ENCODE assay signal across 10 mouse cellular contexts in the genomic region with DNA sequence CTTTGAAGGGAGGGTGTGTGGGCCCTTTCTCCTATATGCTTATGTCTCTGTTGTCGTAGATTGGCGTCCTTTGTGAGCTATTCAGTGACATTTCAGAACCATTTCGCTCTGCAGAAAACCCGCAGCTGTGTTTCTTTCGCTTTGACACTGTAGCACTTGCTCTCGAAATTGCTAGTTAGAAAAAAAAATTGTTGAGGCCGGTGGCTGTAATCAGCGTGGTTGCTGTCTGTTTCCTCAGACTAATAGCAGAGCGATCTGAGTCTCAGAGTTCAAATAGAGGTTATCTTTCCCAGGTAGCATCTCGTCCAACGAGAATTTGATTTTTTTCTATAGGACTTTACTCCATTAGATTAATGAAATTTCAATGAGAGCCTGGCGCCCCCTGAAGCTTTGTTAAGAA.
DNase-seq lines count a peak whose midpoint lies in the region; ATAC-seq and TF ChIP-seq lines count a peak whose summit lies in the region.
"Had no signal": no experiment of that assay in that cellular context is flagged by ENCODE, and none has a peak within 500 bp of the region (broad histone marks: within the 10 kb centered on the region; RNA-seq: fewer than 3 reads in every experiment).

No protein-coding gene starts in this region.

- no peak for TF ChIP-seq CTCF in lung, postnatal 0 days (IDR thresholded peaks at IDR 0.05)

- peaks cover 8% of the 10 kb centered on the region; the same call in 1 of the 2 replicates for H3K4me1 ChIP-seq in lung, embryonic 15.5 days
- H3K4me1 ChIP-seq in lung, postnatal 0 days (ENCODE audit: insufficient read depth, low read depth, low read length) = no peaks in the 10 kb centered on the region
- H3K4me1 ChIP-seq in liver, embryonic 16.5 days (ENCODE audit: control insufficient read depth, low read depth, low read length) = no peaks in the 10 kb centered on the region
- H3K4me1 ChIP-seq: limb, embryonic 15.5 days had no signal

- TF ChIP-seq EP300 in lung, postnatal 0 days (IDR thresholded peaks at IDR 0.05) = no peak

- intact Hi-C loops in heart, postnatal 14 days (cut with DNase I) = no loop called here

- DNase-seq in heart, adult 11 months = peak; percentile 54
- DNase-seq in heart, postnatal 14 days = no peak
- DNase-seq in lung, postnatal 0 days (ENCODE audit: low spot score) = no peak
- no peak for DNase-seq in retina, embryonic 14.5 days (ENCODE audit: low spot score)
- DNase-seq in yolk sac, embryonic 10.5 days (ENCODE audit: low spot score) = no peak
- no peak for DNase-seq in ovary, adult 18-20 months (ENCODE audit: low spot score)
- DNase-seq: cerebellum, adult 18-20 months had no signal

- H3K4me2 ChIP-seq in lung, embryonic 15.5 days = peak overlapping the region; percentile 38
- no peak overlapping the region for H3K4me2 ChIP-seq in lung, postnatal 0 days (replicated peaks; ENCODE audit: low read depth, low read length)
- peak overlapping the region; percentile 13; the same call in 1 of the 2 replicates for H3K4me2 ChIP-seq in liver, embryonic 16.5 days (ENCODE audit: low read depth, low read length)
- H3K4me2 ChIP-seq: limb, embryonic 15.5 days had no signal

- H3K36me3 ChIP-seq in lung, embryonic 15.5 days = no peaks in the 10 kb centered on the region
- H3K36me3 ChIP-seq in lung, postnatal 0 days (ENCODE audit: insufficient read depth, low read length) = no peaks in the 10 kb centered on the region
- no peaks in the 10 kb centered on the region for H3K36me3 ChIP-seq in liver, embryonic 16.5 days (ENCODE audit: control insufficient read depth, insufficient read depth)
- H3K36me3 ChIP-seq: limb, embryonic 15.5 days had no signal

- no peak overlapping the region for H3K4me3 ChIP-seq in lung, embryonic 15.5 days
- H3K4me3 ChIP-seq in lung, postnatal 0 days (ENCODE audit: low read depth, low read length) = no peak overlapping the region
- no peak overlapping the region for H3K4me3 ChIP-seq in liver, embryonic 16.5 days (ENCODE audit: low read depth, low read length)
- H3K4me3 ChIP-seq: limb, embryonic 15.5 days had no signal

- H3K9ac ChIP-seq in lung, embryonic 15.5 days = no peak overlapping the region
- H3K9ac ChIP-seq in lung, postnatal 0 days (replicated peaks; ENCODE audit: low read depth) = no peak overlapping the region
- no peak overlapping the region for H3K9ac ChIP-seq in liver, embryonic 16.5 days (ENCODE audit: low read depth, low read length)
- H3K9ac ChIP-seq: limb, embryonic 15.5 days had no signal

- WGBS in lung, embryonic 15.5 days = 19% methylated on average over 12 of the region's 12 CpGs
- 35% methylated on average over 12 of the region's 12 CpGs for WGBS in lung, postnatal 0 days
- 36% methylated on average over 12 of the region's 12 CpGs for WGBS in liver, embryonic 16.5 days (ENCODE audit: insufficient replicate concordance)

- no peak overlapping the region for H3K27ac ChIP-seq in lung, embryonic 15.5 days
- H3K27ac ChIP-seq in lung, postnatal 0 days (ENCODE audit: low read length) = no peak overlapping the region
- H3K27ac ChIP-seq in liver, embryonic 16.5 days (ENCODE audit: low read length) = no peak overlapping the region
- H3K27ac ChIP-seq: limb, embryonic 15.5 days had no signal

- no peak for ATAC-seq in lung, embryonic 15.5 days (ENCODE audit: borderline replicate concordance, extremely low read depth, low FRiP score, low TSS enrichment)
- ATAC-seq in lung, postnatal 0 days = no peak
- ATAC-seq in liver, embryonic 16.5 days (ENCODE audit: low read depth) = no peak

- no peaks in the 10 kb centered on the region for H3K9me3 ChIP-seq in lung, embryonic 15.5 days
- no peaks in the 10 kb centered on the region for H3K9me3 ChIP-seq in lung, postnatal 0 days (ENCODE audit: low read length)
- no peaks in the 10 kb centered on the region for H3K9me3 ChIP-seq in liver, embryonic 16.5 days (replicated peaks; ENCODE audit: control insufficient read depth, low read length)
- H3K9me3 ChIP-seq: limb, embryonic 15.5 days had no signal

- H3K27me3 ChIP-seq in lung, embryonic 15.5 days = peaks cover 4% of the 10 kb centered on the region; the same call in 1 of the 2 replicates
- H3K27me3 ChIP-seq in lung, postnatal 0 days (replicated peaks; ENCODE audit: insufficient read depth, low read length) = no peaks in the 10 kb centered on the region
- no peaks in the 10 kb centered on the region for H3K27me3 ChIP-seq in liver, embryonic 16.5 days (ENCODE audit: control insufficient read depth, insufficient read depth, low read depth, low read length)
